10 mouse cellular contexts compared by ENCODE assay signal in the genomic region with DNA sequence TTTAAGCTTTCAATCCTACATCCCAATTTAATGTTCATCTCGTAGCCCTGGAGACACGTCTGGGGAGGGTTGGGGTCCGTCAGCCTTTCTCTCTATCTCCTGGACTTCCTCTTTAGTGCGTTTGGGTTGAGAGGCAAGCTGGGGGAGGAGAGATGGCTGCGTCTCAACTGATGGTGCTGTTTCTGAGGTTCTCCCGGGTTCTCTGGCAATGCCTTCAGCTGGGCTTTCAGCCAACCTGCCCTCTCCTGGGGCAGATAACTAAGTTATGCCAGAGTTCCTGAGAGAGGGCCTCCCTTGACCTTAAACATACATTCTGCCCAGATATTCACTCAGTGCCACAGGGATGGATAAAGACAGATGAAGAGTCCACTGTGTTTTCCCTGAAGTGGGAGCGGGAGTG.
A peak's percentile ranks its signal among the peaks of the same experiment; 100 is the strongest.
DNase-seq lines count a peak whose midpoint lies in the region; ATAC-seq lines count a peak whose summit lies in the region.
"Had no signal": no experiment of that assay in that cellular context is flagged by ENCODE, and none has a peak within 500 bp of the region (broad histone marks: within the 10 kb centered on the region; RNA-seq: fewer than 3 reads in every experiment).

No protein-coding gene starts in this region.

- peak overlapping the region in 1 of 2 experiments; percentile 60; a peak in 3 of 4 replicates for H3K27ac ChIP-seq in heart, embryonic 14.5 days (replicated peaks in 1 of 2; ENCODE audit: control insufficient read depth in 1 of 2, insufficient read depth in 1 of 2, low read depth in 2 of 2, low read length in 2 of 2)
- H3K27ac ChIP-seq: left cerebral cortex, adult 2 months had no signal

- peaks cover 18% of the 10 kb centered on the region; the same call in 1 of the 2 replicates for H3K27me3 ChIP-seq in heart, embryonic 14.5 days (ENCODE audit: control insufficient read depth, insufficient read depth, low read length)

- H3K9ac ChIP-seq in heart, embryonic 14.5 days (ENCODE audit: low read length): no peak overlapping the region; the same call in 1 of the 2 replicates

- H3K36me3 ChIP-seq in heart, embryonic 14.5 days (ENCODE audit: control insufficient read depth, insufficient read depth, low read length): no peaks in the 10 kb centered on the region

- H3K4me3 ChIP-seq in heart, embryonic 14.5 days (ENCODE audit: control insufficient read depth in 1 of 2, insufficient read depth in 1 of 2, low read depth in 1 of 2, low read length in 2 of 2): no peak overlapping the region
- H3K4me3 ChIP-seq: left cerebral cortex, adult 2 months had no signal

- ATAC-seq in heart, embryonic 14.5 days (ENCODE audit: insufficient number of reproducible peaks, insufficient read depth, low FRiP score, low read depth): peak; percentile 40; the same call in 1 of the 2 replicates
- ATAC-seq: midbrain, embryonic 16.5 days had no signal

- H3K4me1 ChIP-seq in heart, embryonic 14.5 days (ENCODE audit: control insufficient read depth in 2 of 2, insufficient read depth in 2 of 2, low read length in 2 of 2): peaks cover 15 to 31% of the 10 kb centered on the region in 2 experiments

- H3K4me2 ChIP-seq in heart, embryonic 14.5 days (ENCODE audit: low read length): peak overlapping the region; percentile 24; the same call in 1 of the 2 replicates

- 9% methylated on average over 7 of the region's 7 CpGs for WGBS in heart, embryonic 14.5 days

- DNase-seq in gastrocnemius, postnatal 25 days: peak; percentile 8
- no peak for DNase-seq in gastrocnemius, adult 18-20 months (ENCODE audit: low spot score)
- DNase-seq in MN1 (ENCODE audit: low spot score): peak; percentile 82
- DNase-seq in ovary, adult 18-20 months (ENCODE audit: low spot score): peak; percentile 66
- no peak for DNase-seq in layer of hippocampus, postnatal 14 days (ENCODE audit: low spot score in 2 of 2)
- no peak for DNase-seq in layer of hippocampus, adult 18-20 months (ENCODE audit: low spot score in 2 of 2)
- DNase-seq in retina, postnatal 1 day: no peak

- H3K9me3 ChIP-seq in heart, embryonic 14.5 days (ENCODE audit: control insufficient read depth, low read length): no peaks in the 10 kb centered on the region

Comparison
In these comparisons a context has a peak if more than half of its experiments do, and no peak if none do; other contexts are left out.
1. DNase-seq: peak in gastrocnemius, postnatal 25 days (single experiment), MN1 (single experiment) and ovary, adult 18-20 months (single experiment); none in gastrocnemius, adult 18-20 months (single experiment), layer of hippocampus, postnatal 14 days (0 of 2), layer of hippocampus, adult 18-20 months (0 of 2) and retina, postnatal 1 day (single experiment).